Mouse (Mus musculus): ENCODE results near the gene Rela. TPM values are rescaled to one million over a fixed set of nuclear protein-coding genes. Genes with fewer than 3 reads are reported as not detected.

The Rela gene
- polyA plus RNA-seq, 1 experiment from 2014 or later = 30.6 TPM

- under 1% methylated on average over 69 of the region's 69 CpGs for WGBS
- H3K36me3 ChIP-seq (ENCODE audit: control insufficient read depth, insufficient read depth, low read length) = peaks cover 22% of the 10 kb centered on the region
- peak within 1 kb of the TSS; percentile 84 for H3K9ac ChIP-seq (ENCODE audit: low read depth, low read length)
- H3K27ac ChIP-seq (ENCODE audit: low read length) = peak within 1 kb of the TSS; percentile 79
- no peaks in the 10 kb centered on the region for H3K27me3 ChIP-seq (ENCODE audit: control insufficient read depth, insufficient read depth, low read depth, low read length)
- H3K4me3 ChIP-seq (ENCODE audit: low read depth, low read length) = peak within 1 kb of the TSS; percentile 70
- no peaks in the 10 kb centered on the region for H3K9me3 ChIP-seq (replicated peaks; ENCODE audit: control insufficient read depth, low read length, poor library complexity, severe bottlenecking)
- peak within 1 kb of the TSS; percentile 98 for H3K4me2 ChIP-seq (ENCODE audit: low read length)
- ATAC-seq = peak; percentile 96
- H3K4me1 ChIP-seq (ENCODE audit: control insufficient read depth, insufficient read depth, low read length) = peaks cover 36% of the 10 kb centered on the region
Measured at GRCm38 (mm10) chr19:5688200-5689087, 51.2 kb downstream of the Rela start, which contains the start of the genes Map3k11 and Pcnx3. Gene Map3k11 (plus strand): TSS chr19:5688742. Gene Pcnx3 (minus strand): TSS chr19:5688908.

- H3K9ac ChIP-seq (ENCODE audit: low read depth, low read length) = peak overlapping the region; percentile 62
- WGBS = under 1% methylated on average over 7 of the region's 7 CpGs
- H3K4me2 ChIP-seq (ENCODE audit: low read length) = peak overlapping the region; percentile 98
- peak overlapping the region; percentile 70 for H3K4me3 ChIP-seq (ENCODE audit: low read depth, low read length)
- peak overlapping the region; percentile 79 for H3K27ac ChIP-seq (ENCODE audit: low read length)
- peaks cover 18% of the 10 kb centered on the region for H3K36me3 ChIP-seq (ENCODE audit: control insufficient read depth, insufficient read depth, low read length)
- ATAC-seq = no peak
- H3K4me1 ChIP-seq (ENCODE audit: control insufficient read depth, insufficient read depth, low read length) = peaks cover 36% of the 10 kb centered on the region
- no peaks in the 10 kb centered on the region for H3K27me3 ChIP-seq (ENCODE audit: control insufficient read depth, insufficient read depth, low read depth, low read length)
- no peaks in the 10 kb centered on the region for H3K9me3 ChIP-seq (replicated peaks; ENCODE audit: control insufficient read depth, low read length, poor library complexity, severe bottlenecking)
Measured at GRCm38 (mm10) chr19:5689088-5689428, 51.8 kb downstream of the Rela start.

- peak; percentile 9; the same call in 1 of the 2 replicates for ATAC-seq
- WGBS = 9% methylated on average over 42 of the region's 42 CpGs
- Histone ChIP-seq H3K27me3 (ENCODE audit: control insufficient read depth, insufficient read depth, low read depth, low read length) (no peaks in the 10 kb centered on the region), H3K9ac (ENCODE audit: low read depth, low read length) (peak overlapping the region; percentile 62), H3K36me3 (ENCODE audit: control insufficient read depth, insufficient read depth, low read length) (peaks cover 16% of the 10 kb centered on the region), H3K4me2 (ENCODE audit: low read length) (peak overlapping the region; percentile 98), H3K27ac (ENCODE audit: low read length) (peak overlapping the region; percentile 79), H3K4me1 (ENCODE audit: control insufficient read depth, insufficient read depth, low read length) (peaks cover 36% of the 10 kb centered on the region), H3K4me3 (ENCODE audit: low read depth, low read length) (peak overlapping the region; percentile 70), H3K9me3 (replicated peaks; ENCODE audit: control insufficient read depth, low read length, poor library complexity, severe bottlenecking) (no peaks in the 10 kb centered on the region)
Measured at GRCm38 (mm10) chr19:5689565-5690342, 52.5 kb downstream of the Rela start.

GRCm38 (mm10) chr19:5690343-5690735, 53.1 kb downstream of the Rela start:
- Histone ChIP-seq H3K27ac (ENCODE audit: low read length) (peak overlapping the region; percentile 79), H3K27me3 (ENCODE audit: control insufficient read depth, insufficient read depth, low read depth, low read length) (0 out of 2 replicates have a peak, but pooled peaks cover 2% of the 10 kb centered on the region), H3K4me1 (ENCODE audit: control insufficient read depth, insufficient read depth, low read length) (peaks cover 36% of the 10 kb centered on the region), H3K4me2 (ENCODE audit: low read length) (peak overlapping the region; percentile 98), H3K36me3 (ENCODE audit: control insufficient read depth, insufficient read depth, low read length) (peaks cover 10% of the 10 kb centered on the region), H3K9ac (ENCODE audit: low read depth, low read length) (peak overlapping the region; percentile 62), H3K4me3 (ENCODE audit: low read depth, low read length) (peak overlapping the region; percentile 70), H3K9me3 (replicated peaks; ENCODE audit: control insufficient read depth, low read length, poor library complexity, severe bottlenecking) (no peaks in the 10 kb centered on the region)
- 78% methylated on average over 14 of the region's 15 CpGs for WGBS
- no peak for ATAC-seq

GRCm38 (mm10) chr19:5691601-5692000, 54.3 kb downstream of the Rela start:
- no peak overlapping the region for H3K4me3 ChIP-seq (ENCODE audit: low read depth, low read length)
- H3K9me3 ChIP-seq (replicated peaks; ENCODE audit: control insufficient read depth, low read length, poor library complexity, severe bottlenecking) = no peaks in the 10 kb centered on the region
- 0 out of 2 replicates have a peak overlapping the region, but pooled peaks have one; percentile 98 for H3K4me2 ChIP-seq (ENCODE audit: low read length)
- 87% methylated on average over 5 of the region's 5 CpGs for WGBS
- peaks cover 36% of the 10 kb centered on the region for H3K4me1 ChIP-seq (ENCODE audit: control insufficient read depth, insufficient read depth, low read length)
- 0 out of 2 replicates have a peak overlapping the region, but pooled peaks have one; percentile 62 for H3K9ac ChIP-seq (ENCODE audit: low read depth, low read length)
- 0 out of 2 replicates have a peak, but pooled peaks cover 2% of the 10 kb centered on the region for H3K27me3 ChIP-seq (ENCODE audit: control insufficient read depth, insufficient read depth, low read depth, low read length)
- H3K27ac ChIP-seq (ENCODE audit: low read length) = peak overlapping the region; percentile 6; the same call in 1 of the 2 replicates
- H3K36me3 ChIP-seq (ENCODE audit: control insufficient read depth, insufficient read depth, low read length) = peaks cover 3% of the 10 kb centered on the region; the same call in 1 of the 2 replicates
- ATAC-seq = no peak

GRCm38 (mm10) chr19:5692086-5692912, 55.0 kb downstream of the Rela start:
- H3K9me3 ChIP-seq (replicated peaks; ENCODE audit: control insufficient read depth, low read length, poor library complexity, severe bottlenecking) = no peaks in the 10 kb centered on the region
- ATAC-seq = no peak
- H3K4me3 ChIP-seq (ENCODE audit: low read depth, low read length) = no peak overlapping the region; the same call in 1 of the 2 replicates
- H3K27ac ChIP-seq (ENCODE audit: low read length) = peak overlapping the region; percentile 6; the same call in 1 of the 2 replicates
- 0 out of 2 replicates have a peak, but pooled peaks cover 2% of the 10 kb centered on the region for H3K27me3 ChIP-seq (ENCODE audit: control insufficient read depth, insufficient read depth, low read depth, low read length)
- peak overlapping the region; percentile 46; the same call in 1 of the 2 replicates for H3K9ac ChIP-seq (ENCODE audit: low read depth, low read length)
- 69% methylated on average over 10 of the region's 10 CpGs for WGBS
- peaks cover 33% of the 10 kb centered on the region for H3K4me1 ChIP-seq (ENCODE audit: control insufficient read depth, insufficient read depth, low read length)
- peak overlapping the region; percentile 28 for H3K4me2 ChIP-seq (ENCODE audit: low read length)
- H3K36me3 ChIP-seq (ENCODE audit: control insufficient read depth, insufficient read depth, low read length) = peaks cover 3% of the 10 kb centered on the region; the same call in 1 of the 2 replicates

GRCm38 (mm10) chr19:5692913-5693396, 55.7 kb downstream of the Rela start:
- H3K9me3 ChIP-seq (replicated peaks; ENCODE audit: control insufficient read depth, low read length, poor library complexity, severe bottlenecking) = no peaks in the 10 kb centered on the region
- WGBS = 80% methylated on average over 10 of the region's 10 CpGs
- H3K27me3 ChIP-seq (ENCODE audit: control insufficient read depth, insufficient read depth, low read depth, low read length) = 0 out of 2 replicates have a peak, but pooled peaks cover 2% of the 10 kb centered on the region
- peaks cover 26% of the 10 kb centered on the region for H3K4me1 ChIP-seq (ENCODE audit: control insufficient read depth, insufficient read depth, low read length)
- H3K27ac ChIP-seq (ENCODE audit: low read length) = no peak overlapping the region
- H3K4me2 ChIP-seq (ENCODE audit: low read length) = peak overlapping the region; percentile 11; the same call in 1 of the 2 replicates
- ATAC-seq = no peak
- H3K4me3 ChIP-seq (ENCODE audit: low read depth, low read length) = no peak overlapping the region
- peaks cover 8% of the 10 kb centered on the region for H3K36me3 ChIP-seq (ENCODE audit: control insufficient read depth, insufficient read depth, low read length)
- H3K9ac ChIP-seq (ENCODE audit: low read depth, low read length) = 0 out of 2 replicates have a peak overlapping the region, but pooled peaks have one; percentile 0

GRCm38 (mm10) chr19:5693801-5694200, 56.5 kb downstream of the Rela start:
- peaks cover 11% of the 10 kb centered on the region for H3K36me3 ChIP-seq (ENCODE audit: control insufficient read depth, insufficient read depth, low read length)
- no peak overlapping the region for H3K27ac ChIP-seq (ENCODE audit: low read length)
- H3K4me2 ChIP-seq (ENCODE audit: low read length) = no peak overlapping the region
- no peaks in the 10 kb centered on the region for H3K9me3 ChIP-seq (replicated peaks; ENCODE audit: control insufficient read depth, low read length, poor library complexity, severe bottlenecking)
- 0 out of 2 replicates have a peak, but pooled peaks cover 2% of the 10 kb centered on the region for H3K27me3 ChIP-seq (ENCODE audit: control insufficient read depth, insufficient read depth, low read depth, low read length)
- no peak overlapping the region for H3K4me3 ChIP-seq (ENCODE audit: low read depth, low read length)
- peaks cover 26% of the 10 kb centered on the region for H3K4me1 ChIP-seq (ENCODE audit: control insufficient read depth, insufficient read depth, low read length)
- 83% methylated on average over 6 of the region's 6 CpGs for WGBS
- H3K9ac ChIP-seq (ENCODE audit: low read depth, low read length) = no peak overlapping the region
- no peak for ATAC-seq

All from midbrain, embryonic 16.5 days (tissue).